Mouse (Mus musculus): ENCODE data around the gene Lrrk1.

DNA sequence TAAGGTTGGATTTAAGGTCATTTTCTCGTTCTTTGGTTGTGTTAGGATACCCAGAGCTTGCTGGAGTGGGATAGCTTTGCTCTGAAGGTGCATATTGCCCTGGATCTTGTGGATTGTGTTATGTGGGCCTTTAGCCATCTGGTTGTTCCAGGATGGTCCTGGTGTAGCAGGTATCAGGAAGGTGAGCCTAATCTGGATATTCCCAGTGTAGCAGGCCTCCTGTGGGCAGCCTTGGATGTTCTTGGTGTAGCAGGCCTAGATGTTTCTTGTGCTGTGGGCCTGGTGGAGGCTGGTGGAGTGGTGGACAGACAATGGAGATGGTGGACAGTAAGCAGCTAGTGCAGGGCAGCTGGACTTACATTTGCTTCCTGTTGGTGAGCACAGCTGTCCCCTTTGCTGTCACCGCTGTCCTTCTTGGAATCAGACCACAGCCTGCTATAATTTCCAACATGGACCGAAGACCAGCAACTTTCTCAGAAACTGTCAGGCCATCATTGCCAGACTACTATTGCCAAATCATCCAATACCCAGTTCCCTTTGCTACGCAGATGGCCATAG is 146.2 kb downstream of the Lrrk1 start:
- TF ChIP-seq POLR2A (IDR thresholded peaks at IDR 0.05; ENCODE audit: low read depth, low read length) (no peak), ELF1 (IDR thresholded peaks at IDR 0.05; ENCODE audit: low read depth, low read length) (no peak), USF1 (IDR thresholded peaks at IDR 0.05; ENCODE audit: low read depth, low read length) (no peak), NELFE (IDR thresholded peaks at IDR 0.05; ENCODE audit: low read depth, low read length) (no peak), SIN3A (IDR thresholded peaks at IDR 0.05; ENCODE audit: low read length) (no peak), HCFC1 (IDR thresholded peaks at IDR 0.05; ENCODE audit: low read depth, low read length) (no peak), CTCF (conservative IDR thresholded peaks at IDR 0.05 in 1 of 2, IDR thresholded peaks at IDR 0.05 in 1 of 2; ENCODE audit: low read depth in 2 of 2, low read length in 2 of 2) (no peak)

Measured in CH12.LX (cell line).